Mouse (Mus musculus) thymus, postnatal 25 days (tissue): Measurements from ENCODE around the gene Fxyd5.

Experiments
- DNase-seq: peaks from one replicate; pipeline ENCODE4 v3.0.0; 2022

Gene Fxyd5

DNA sequence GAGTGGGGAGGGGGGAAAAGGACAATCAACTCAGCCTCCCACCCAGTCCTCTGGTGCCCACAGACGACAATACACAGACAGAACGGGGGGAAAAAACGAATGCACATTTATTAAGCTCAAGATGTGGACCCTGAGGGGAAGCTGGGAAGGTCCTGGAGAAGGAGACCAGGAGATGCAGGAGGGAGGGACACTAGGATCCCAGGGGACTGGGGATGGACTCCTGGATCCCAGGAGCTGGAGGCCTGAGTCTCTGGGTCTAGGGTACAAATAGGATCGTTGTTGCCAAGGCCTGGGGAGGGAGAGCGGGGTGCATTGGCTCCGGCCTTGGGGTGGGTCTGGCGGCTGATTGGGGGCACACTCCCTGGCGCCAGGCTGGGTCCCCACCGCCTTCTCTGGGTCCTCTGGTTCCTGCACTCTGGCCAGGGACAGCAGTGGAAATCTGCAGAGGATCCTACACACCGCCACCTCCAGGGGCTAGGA is at the start of gene Fxyd5:
TSS of gene Fxyd5 (minus strand) at position 51 of the 480 bp plus-strand sequence.
- no peak for DNase-seq

DNA sequence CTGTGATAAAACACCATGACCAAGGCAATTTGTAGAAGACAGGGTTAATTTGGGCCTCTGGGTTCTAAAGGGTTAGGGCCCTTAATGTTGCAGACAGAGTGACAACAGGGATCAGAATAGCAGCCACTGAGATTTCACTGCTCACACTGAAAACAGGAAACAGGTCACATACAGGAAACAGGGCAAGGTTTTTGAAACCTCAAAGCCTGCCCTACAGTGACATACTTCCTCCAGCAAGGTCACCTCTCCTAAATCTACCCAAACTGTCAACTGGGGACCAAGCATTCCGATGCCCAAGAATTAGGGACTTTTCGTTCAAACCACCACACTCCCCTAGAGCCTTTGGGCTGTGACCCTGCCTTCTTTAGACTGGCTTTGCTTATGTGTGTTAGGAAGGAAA is 47.4 kb upstream of the Fxyd5 start:
- peak; percentile 29 for DNase-seq

DNA sequence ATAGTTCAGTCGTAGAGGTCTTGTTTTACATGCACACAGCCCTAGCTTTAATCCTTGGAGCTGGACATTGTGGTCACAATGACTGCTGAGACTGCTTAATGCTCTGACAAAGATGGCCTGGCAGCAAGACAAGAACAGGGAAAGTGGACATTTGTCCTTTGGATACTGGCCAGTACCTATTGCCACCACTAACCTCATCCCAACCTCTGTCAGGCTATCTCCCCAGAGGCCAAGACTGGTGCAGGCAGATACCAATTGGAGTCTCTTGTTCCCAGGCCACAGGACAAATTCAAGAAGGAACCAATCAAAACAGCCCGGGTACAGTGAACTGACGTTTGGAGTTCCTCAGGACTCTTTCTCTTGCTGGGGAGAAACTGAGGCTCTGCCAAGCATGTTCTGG is 45.9 kb upstream of the Fxyd5 start:
- no peak for DNase-seq

DNA sequence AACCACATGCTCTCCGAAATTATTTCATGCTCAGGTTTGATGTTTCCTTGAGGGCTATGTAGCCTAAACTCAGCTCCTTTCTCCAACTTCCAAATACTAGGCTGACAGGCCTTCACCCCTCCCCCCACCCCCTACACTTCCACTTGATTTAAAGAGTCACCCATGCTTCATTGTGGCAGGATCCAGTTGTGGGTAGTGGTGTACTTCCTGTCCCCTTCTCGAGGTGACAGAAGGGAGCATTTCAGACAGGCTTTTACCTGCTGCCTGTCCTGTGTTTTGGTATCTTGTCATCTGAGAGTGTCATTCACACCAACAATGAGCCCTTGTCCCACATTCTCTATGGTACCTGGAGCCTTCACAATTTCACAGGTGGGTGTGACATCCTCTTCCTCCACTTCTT is 45.0 kb upstream of the Fxyd5 start:
- DNase-seq: no peak

DNA sequence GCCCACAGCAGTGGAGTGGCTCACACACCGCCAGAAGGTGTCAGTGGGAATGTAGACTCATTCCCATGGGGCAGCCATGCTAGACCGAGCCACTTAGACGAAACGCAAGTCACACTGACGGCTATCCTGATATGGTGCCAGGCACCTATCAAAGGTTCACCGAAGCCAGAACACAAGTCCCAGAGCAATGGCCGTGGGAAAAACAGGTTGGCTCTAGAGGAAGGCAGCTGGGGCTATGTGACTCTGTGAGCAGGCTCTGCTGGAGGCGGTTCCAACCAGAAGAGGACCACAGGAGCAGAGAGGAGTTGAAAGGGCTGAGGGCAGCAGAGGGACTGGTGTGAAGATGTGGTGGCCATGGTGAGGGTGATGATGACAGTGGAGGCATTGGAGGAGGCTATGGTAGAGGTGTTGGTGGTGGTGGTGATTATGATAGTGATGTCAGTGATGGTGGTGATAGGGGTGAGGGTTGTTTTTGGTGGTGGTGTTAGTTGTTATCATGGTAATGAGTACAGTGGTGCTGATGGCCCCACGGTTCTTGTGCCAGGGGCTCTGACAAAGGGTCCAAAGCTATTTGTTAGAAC is 44.0 kb upstream of the Fxyd5 start:
- no peak for DNase-seq

DNA sequence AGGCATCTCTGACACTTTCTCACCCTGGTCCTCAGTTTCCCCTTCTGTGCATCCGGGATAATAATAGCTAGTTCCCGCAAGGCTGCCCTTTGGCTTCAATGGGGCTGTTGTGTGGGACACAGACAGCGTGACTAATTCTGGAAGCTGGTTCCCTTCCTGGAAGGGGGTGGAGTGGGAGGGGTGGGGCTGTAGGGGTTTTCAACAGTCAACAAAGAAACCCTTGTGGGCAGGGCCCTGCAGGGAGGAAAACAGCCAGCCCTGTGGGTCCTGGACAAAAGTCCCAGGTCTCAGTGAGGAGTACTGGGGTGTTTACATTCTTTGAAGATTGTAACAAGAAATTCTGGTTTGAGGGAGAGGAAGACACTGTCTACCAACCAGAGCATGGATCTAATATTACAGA is 42.9 kb upstream of the Fxyd5 start:
- DNase-seq: no peak

DNA sequence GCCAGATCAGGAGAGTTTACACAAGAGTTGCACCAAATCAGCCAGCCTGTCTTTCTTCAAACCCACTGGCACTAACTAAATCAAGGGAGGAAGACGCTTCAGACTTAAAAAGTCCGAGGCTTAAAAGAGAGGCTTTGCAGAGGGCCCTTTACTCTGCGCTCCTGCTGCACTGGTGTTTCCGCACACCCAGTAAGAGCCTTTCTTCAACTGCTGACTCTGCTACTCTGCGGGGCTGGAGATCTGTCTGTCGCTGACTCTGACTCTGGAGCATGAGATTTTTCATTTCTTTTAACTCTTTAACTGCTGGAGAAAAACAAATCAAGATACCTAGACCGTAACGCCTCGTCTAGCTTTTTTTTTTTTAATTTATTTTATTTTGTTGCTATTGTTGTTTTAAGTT is 41.9 kb upstream of the Fxyd5 start:
- no peak for DNase-seq

DNA sequence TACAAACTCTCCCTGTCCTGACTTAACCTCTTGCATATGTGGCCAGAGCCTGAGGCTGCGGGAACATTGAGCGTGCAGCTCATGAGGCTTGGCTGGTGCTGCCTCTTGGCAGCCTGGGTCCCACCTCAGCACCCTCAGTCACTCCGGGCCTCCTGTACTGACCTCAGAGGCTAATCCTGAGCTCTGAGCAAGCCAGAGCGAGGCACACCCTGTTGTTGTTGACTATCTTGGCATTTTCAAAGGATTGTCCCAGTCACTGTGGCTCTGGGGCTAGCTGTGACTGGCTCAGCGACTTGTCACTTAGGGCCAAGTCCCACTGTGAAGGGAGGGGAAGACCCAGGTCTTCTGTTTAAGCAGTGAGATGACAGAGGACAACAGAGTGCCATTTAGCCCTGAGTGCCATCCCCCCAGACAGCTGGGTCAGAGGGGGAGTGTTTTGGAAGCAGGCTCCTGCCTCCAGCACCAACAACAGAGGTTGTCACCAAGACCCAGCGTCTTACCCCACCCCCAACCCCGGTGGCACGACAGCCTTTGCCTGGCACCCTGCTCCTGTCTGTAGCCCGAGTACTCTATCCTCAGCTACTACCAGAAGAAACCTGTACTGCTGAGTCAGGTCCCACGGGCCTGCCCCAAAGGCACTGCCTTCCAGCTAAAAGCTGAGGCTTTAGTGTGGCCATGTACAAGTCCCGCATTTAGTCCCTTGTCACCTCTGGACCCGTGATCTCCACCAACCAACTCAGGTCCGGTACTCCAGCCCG is 40.7 kb upstream of the Fxyd5 start:
- DNase-seq: no peak

DNA sequence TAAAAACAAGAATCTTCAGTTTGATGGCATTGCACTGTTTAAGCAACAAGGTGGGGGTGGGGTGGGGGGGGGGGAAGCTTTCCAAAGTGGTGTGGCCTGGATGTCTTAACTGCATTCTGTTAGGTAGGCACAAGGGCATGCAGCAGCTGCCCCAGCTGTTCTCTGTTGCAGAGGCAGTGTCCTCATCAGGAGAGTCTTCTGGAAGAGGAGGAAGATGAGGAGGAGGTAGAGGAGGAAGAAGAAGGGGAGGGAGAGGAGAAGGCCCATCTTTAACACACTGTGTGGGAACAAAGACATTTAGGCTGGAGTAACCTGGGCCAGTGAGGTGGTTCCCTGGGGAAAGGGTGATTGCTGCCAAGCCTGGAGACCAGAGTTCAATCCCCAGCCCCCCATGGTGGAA is 39.8 kb upstream of the Fxyd5 start:
- no peak for DNase-seq

DNA sequence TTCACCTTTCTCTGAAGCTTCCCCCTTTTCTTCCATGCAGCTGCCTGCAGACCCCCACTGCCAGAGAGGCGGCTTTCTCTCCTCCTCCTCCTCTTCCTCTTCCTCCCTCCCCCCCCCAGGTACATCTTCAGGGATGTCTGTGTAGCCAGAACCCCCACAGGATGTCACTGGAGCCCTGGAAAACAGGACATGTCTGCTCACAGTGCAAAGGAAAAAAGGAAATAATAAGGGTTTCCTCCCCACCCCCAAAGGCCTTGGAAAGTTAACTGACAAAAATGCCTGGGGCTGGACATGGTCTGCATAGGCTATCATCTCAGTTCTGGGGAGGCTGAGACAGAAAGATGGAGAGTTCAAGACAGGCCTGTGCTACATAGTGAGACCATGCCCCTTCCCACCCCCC is 38.8 kb upstream of the Fxyd5 start:
- no peak for DNase-seq

DNA sequence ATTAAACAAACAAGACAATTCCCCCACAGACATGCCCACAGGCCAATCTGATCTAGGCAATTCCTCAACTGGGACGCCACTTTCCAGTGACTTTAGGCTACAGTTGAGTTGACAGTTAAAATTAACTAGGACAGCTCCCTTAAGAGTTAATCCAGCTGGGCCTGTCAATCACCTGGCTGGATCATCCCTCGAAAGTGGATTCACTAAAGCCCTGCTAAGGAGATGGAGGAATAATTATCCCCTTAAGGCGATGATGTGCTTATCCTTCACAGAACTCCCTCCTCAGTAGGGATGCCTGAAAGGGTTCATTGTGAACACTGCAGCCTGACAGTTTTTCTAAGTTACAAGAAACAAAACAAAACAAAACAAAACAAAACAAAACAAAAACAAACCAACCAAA is 38.3 kb upstream of the Fxyd5 start:
- DNase-seq: no peak

DNA sequence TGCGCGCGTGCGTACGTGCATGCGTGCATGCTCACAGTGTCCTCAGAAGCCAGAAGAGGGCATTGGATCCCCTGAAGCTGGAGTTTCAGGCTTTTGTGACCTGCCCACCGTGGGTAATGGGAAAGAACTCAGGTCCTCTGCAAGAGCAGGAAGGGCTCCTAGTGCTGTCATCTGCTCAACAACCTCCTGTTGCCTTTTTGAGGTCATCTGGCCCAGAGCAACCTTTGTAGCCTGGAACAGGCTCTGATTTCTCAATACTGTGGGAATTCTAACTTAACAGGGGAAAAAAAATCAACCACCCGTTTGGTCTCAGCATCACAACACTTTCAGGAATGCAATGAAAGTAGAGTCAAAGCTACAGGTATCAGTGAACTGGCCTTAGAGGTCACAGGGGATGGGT is 37.4 kb upstream of the Fxyd5 start:
- no peak for DNase-seq

DNA sequence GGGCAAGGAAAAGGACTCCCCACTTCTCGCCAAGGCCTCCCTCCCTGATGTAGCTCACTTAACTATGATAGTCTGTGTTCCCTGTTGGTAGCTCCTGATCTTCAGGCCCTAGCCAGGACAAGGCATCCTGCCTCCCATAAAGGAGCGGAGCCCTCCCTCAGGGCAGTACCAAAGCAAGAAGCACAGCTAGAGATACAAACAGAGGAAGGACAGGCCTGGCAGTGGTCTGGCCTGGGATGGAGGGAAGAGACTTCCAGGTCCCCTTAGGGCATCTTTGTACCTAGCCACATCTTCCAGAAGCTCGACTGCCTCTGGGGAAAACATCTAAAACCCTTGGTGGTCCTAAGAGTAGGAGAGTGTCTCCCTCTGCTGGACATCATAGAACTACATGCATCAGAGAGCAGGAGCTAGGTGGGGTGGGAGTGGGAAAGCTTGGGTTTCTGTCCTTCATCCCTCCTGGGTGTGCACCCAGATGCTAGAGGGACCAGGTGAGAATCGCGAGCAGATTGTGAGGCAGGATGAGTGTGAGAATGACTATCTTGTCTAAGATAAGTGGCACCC is 35.7 kb upstream of the Fxyd5 start:
- DNase-seq: peak; percentile 31

DNA sequence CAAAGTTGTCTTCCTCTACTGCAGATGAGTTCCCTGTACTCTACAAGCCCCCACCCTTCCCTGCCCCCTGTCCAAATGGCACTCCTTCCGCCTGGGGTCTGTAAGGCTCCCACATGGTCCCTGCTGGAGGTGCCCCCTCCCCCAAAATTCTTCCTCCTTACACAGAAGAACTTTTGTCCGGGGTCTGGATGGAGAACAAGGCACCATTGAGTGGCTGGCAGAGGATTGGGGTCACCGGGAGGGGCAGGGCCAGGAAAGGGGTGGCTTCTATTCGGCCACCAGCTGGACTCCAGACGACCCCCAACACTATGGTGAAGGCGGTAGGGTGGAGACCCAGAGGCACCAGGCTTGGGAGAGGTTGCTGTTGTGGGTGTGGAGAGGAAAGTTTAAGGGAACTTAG is 35.2 kb upstream of the Fxyd5 start:
- no peak for DNase-seq

DNA sequence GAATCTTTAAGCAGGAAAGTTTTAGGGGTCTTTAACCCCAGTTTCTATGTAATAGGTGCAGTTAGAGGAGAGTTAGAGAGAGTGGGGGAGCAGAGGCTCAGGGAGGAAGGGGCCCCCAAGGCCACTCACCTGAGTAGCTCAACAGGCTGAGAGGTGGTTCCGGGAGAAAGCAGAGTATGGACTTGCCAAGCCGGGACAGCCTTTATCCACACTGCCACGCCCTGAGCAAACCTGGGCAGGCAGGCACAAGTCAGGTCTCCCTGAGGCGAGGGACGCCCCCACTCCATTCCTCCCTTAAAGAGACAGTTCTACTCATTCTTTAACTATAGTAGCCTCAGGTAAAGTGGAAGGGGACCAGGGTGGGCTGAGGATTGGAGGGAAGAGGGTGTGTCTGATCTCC is 34.2 kb upstream of the Fxyd5 start, which contains the start of gene Fxyd3:
TSS of gene Fxyd3 (minus strand) at position 213 of the 400 bp plus-strand sequence.
- DNase-seq: no peak

DNA sequence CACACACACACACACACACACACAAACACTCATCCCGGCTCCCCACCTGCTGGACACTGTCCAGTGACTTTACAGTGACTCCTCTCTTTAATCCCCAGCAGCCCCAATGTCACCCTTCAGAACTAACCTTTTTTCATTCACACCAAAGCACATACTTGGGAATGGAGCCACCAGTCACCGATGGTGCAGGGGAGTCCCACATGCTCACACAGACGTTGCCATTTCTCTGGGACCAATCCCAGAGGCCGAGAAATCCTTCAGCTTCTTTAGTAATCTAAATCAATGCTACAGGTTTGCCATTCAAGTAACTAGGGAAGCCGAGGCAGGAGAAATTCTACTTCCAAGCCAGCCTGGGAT is 32.4 kb upstream of the Fxyd5 start:
- DNase-seq: no peak

DNA sequence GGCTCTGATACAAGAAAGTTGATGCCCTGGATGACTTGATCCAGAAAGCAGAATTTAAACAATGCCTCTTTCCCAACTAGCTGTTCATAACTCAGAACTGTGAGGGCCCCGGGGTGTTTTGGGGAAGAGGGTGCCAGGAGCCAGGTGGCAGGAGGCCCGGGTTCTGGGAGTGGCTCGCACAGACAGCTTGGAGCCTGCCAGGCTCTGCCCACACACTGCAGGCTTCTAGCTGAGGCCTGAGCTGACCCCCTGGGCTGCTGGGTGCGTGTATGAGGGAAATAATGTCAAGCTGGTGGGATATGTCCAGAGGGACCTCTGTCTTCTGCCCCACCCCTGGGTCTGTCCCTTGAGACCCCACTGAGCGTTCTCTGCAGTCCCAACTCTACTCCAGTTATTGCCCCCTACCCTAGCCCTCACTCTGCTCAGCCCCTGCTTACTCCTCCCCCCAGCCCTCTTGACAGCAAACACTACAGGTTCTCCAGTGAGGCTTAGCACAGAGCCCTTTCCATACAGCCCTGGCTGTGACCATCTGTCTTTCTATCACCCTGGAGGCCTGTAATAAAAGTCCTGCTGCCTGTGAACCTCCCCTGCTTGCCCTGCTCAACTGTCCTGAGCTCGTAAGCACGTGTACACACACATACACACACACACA is 31.9 kb upstream of the Fxyd5 start:
- no peak for DNase-seq

DNA sequence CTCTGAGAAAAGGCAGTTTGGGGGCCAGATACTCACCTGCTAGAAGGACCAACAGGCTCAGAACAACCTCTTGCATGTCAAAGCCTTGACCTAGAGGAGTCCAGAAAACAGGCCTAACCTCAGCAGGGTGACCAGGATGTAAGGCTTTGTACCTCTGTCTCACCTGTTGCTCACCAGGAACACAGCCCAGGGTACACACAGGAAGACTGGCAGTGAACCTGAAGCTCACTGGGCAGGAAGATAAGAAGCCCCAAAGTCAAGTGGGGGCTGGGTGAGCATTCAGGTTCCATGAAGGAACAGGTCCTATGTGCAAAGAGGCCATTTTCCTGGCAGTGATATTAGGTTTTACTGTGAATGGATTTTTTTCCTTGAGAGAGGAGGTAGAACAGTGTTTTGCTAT is 31.3 kb upstream of the Fxyd5 start:
- no peak for DNase-seq

DNA sequence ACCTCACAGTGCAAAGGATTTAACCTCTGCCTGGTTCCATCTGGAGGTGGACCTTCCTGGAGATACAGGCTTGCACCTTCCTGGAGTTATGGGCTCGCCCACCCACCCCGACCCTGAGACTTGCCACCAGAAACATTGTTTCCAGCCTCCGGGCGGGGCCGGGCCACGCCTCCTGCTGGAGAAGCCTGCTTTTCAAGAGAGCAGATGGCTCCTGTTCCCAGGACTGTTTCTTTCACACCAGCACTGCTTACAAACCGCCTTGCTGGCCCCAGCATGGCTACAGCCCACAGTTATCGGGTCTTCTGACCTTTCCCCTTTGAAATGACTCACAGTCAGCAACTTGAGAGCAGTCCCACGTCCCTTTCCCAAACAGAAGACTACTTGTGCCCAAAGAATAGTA is 30.0 kb upstream of the Fxyd5 start:
- no peak for DNase-seq

DNA sequence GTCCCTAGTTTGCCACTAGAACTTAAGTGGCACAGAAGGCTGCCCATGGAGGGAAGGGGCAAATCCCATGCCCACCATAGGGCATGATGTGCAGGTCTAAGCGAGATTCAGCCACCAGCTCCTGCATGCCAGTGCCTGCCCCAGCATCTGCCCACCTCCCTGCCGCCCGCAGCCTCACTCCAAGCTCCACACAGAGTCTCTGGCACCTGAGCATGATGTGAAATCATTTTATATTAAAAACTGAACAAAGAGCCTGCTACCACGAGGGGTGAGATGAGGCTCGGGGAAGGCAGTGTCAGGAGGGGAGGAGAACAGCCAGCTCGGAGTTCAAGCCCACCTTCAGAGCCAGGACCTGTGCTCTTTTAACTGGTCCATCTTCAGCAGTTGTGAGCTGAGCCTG is 28.0 kb upstream of the Fxyd5 start:
- no peak for DNase-seq

DNA sequence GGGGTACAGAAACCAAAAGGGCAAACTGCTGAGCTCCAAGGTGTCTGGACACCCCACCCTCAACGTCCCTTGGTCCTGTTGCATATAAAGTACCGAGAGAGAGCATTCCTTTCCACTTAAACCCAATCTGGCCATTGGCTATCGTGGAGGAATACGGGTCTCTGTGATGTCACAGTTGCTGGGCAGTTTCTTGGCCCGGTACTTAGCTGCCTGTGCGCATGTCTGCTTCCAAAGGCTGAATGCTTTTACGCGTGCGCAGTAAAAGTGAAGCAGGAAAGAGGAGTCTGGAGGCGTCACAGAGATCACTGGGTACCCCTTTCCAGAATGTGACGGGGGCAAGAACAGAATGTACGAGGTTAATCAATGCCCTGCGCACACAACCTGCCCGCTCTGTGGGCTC is 27.2 kb upstream of the Fxyd5 start:
- no peak for DNase-seq

DNA sequence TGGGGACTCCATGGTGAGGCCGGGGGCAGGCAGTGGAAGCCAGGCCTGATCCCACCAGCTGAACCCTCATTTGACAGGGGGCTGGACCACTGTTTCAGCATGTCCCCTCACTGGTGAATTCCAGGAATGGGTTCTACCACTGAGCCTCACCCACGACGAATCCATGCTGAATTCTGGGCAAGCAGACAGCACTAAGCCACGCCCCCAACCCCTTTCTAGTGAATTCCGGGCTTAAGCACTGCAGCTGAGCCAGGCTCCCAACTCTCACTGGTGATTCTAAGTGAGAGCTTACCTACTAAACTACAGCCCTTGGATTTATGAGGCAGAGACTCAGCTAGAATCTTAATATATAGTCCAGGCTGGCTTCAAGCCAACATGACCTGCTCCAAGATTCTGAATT is 25.6 kb upstream of the Fxyd5 start:
- no peak for DNase-seq

DNA sequence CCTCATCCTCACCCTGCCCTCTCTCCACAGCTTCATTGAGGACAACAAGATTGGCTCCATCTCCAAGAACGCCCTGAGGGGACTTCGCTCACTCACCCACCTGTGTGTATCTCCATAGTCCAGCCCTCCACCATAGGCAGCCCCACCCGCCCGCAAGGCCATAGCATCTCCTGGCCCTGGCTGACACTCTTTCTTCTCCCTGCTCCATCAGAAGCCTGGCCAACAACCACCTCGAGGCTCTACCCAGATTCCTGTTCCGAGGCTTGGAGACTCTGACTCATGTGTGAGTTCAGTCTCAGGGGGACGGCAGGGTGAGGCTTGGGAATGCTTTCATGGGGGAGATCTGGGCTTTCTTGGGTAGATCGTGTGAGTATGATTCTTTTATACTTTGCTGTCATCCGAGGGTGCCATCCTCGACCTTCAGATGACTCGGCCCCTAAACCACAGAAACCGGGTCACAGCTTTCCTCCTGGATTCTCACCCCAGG is 20.8 kb upstream of the Fxyd5 start:
- DNase-seq: no peak

DNA sequence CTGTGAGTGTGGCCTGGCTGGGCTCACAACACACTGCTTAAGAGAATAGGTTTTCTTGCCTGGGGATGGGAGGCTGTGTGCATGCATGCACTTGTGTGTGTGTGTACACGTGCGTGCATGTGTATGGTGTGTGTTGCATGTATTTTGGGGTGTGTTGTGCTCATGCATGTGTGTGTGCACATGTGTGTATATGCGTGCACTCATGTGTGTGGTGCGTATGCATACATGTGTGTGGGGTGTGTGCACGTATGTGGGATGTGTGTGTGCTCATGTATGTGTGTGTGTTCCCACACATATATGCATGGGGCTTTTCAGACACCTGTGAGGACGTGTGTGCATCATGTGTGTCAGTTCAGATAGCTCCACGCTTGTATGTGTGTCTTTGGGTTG is 18.3 kb upstream of the Fxyd5 start:
- DNase-seq: no peak
